ENCODE assay signal across 23 mouse cellular contexts in genomic region chr12:8482169-8482568, GRCm38 (mm10). TPM values are rescaled to one million over a fixed set of nuclear protein-coding genes. Genes with fewer than 3 reads are reported as not detected.
A peak's percentile ranks its signal among the peaks of the same experiment; 100 is the strongest.
DNase-seq lines count a peak whose midpoint lies in the region; ATAC-seq and TF ChIP-seq lines count a peak whose summit lies in the region.
"Had no signal": no experiment of that assay in that cellular context is flagged by ENCODE, and none has a peak within 500 bp of the region (broad histone marks: within the 10 kb centered on the region; RNA-seq: fewer than 3 reads in every experiment).

No protein-coding gene starts in this region.

- H3K4me1 ChIP-seq in heart, adult 2 months (ENCODE audit: control insufficient read depth, insufficient read depth, low read length) = no peaks in the 10 kb centered on the region; the same call in 1 of the 2 replicates
- H3K4me1 ChIP-seq: hindbrain, embryonic 15.5 days had no signal

- H3K36me3 ChIP-seq in heart, adult 2 months (ENCODE audit: control insufficient read depth, insufficient read depth, low read length) = no peaks in the 10 kb centered on the region
- H3K36me3 ChIP-seq: embryonic facial prominence, embryonic 15.5 days; forebrain, embryonic 10.5 days; heart, embryonic 15.5 days; hindbrain, embryonic 15.5 days had no signal

- intact Hi-C loops in heart, adult 2 months (cut with DNase I) = no loop called here

- no peaks in the 10 kb centered on the region for H3K27me3 ChIP-seq in heart, adult 2 months (ENCODE audit: control insufficient read depth, insufficient read depth, low read length)
- H3K27me3 ChIP-seq: embryonic facial prominence, embryonic 15.5 days; heart, embryonic 15.5 days; hindbrain, embryonic 15.5 days had no signal

- DNase-seq in lung, postnatal 36 days = peak; percentile 28
- no peak for DNase-seq in lung, adult 18-20 months
- DNase-seq in A20 (ENCODE audit: low read depth, low spot score) = peak; percentile 18
- no peak for DNase-seq in yolk sac, embryonic 10.5 days (ENCODE audit: low spot score)
- DNase-seq in adrenal gland, postnatal 25 days = no peak
- no peak for DNase-seq in heart, adult 2 months
- DNase-seq: adrenal gland, adult 8-10 months; cerebellum, adult 11-12 months; cerebellum, adult 9-10 months; cerebellum, postnatal 36 days; embryo, embryonic 11 days; gastrocnemius, adult 2 months; gastrocnemius, postnatal 25 days; heart, adult 11 months; heart, postnatal 14 days had no signal

- no peaks in the 10 kb centered on the region for H3K79me2 ChIP-seq in heart, adult 2 months (replicated peaks; ENCODE audit: control insufficient read depth, insufficient read depth, low read length)

- no peak overlapping the region for H3K27ac ChIP-seq in heart, adult 2 months
- H3K27ac ChIP-seq: embryonic facial prominence, embryonic 15.5 days; forebrain, embryonic 10.5 days; gastrocnemius, adult 2 months; heart, embryonic 15.5 days; hindbrain, embryonic 15.5 days had no signal

- no peak for TF ChIP-seq EP300 in heart, adult 2 months (IDR thresholded peaks at IDR 0.05; ENCODE audit: insufficient read depth, low read depth, low read length)

- no peak overlapping the region for H3K9ac ChIP-seq in heart, adult 2 months (ENCODE audit: low read depth, low read length)
- H3K9ac ChIP-seq: embryonic facial prominence, embryonic 15.5 days; heart, embryonic 15.5 days; hindbrain, embryonic 15.5 days had no signal

- no peak for TF ChIP-seq POLR2A in heart, adult 2 months (IDR thresholded peaks at IDR 0.05; ENCODE audit: insufficient read depth, low read depth, low read length)

- H3K4me3 ChIP-seq in heart, adult 2 months = no peak overlapping the region
- H3K4me3 ChIP-seq: embryonic facial prominence, embryonic 15.5 days; erythroblast, embryonic 14.5 days; forebrain, embryonic 10.5 days; gastrocnemius, adult 2 months; heart, embryonic 15.5 days; hindbrain, embryonic 15.5 days had no signal

- WGBS in heart, adult 2 months = 73% methylated on average over 2 of the region's 2 CpGs

- no peak for TF ChIP-seq CTCF in heart, adult 2 months (IDR thresholded peaks at IDR 0.05)

- peak; percentile 74 for ATAC-seq in common myeloid progenitor, adult 5-6 weeks (replicated peaks; ENCODE audit: low read depth, poor library complexity, severe bottlenecking)
- ATAC-seq in megakaryocyte progenitor cell, adult 5-6 weeks (replicated peaks; ENCODE audit: poor library complexity) = peak; percentile 75
- ATAC-seq: forebrain, embryonic 14.5 days had no signal

RNA-seq across cellular contexts. Expression of gene Rhob, which starts 17.6 kb away (rescaled TPM):
- 35.8 and 43.3 TPM in 2 replicates for total RNA-seq in common myeloid progenitor, adult 5-6 weeks (2017)
- total RNA-seq in megakaryocyte progenitor cell, adult 5-6 weeks (2015) = 112 and 160 TPM in 2 replicates
- 50.4 and 64.6 TPM in 2 replicates for total RNA-seq in megakaryocyte progenitor cell, adult 5-6 weeks (2017)
- total RNA-seq in adrenal gland, postnatal 25 days (2021) = 182 and 212 TPM in 2 replicates
- 100 to 1,000 TPM; 163 to 193 TPM for total RNA-seq in heart, adult 2 months (2021)
- polyA plus RNA-seq in heart, adult 2 months (2012; rRNA removed) = 184 and 194 TPM in 2 replicates

Comparison
In these comparisons a context has a peak if more than half of its experiments do, and no peak if none do; other contexts are left out.
1. DNase-seq: peak in lung, postnatal 36 days (single experiment) and A20 (single experiment); none in lung, adult 18-20 months (0 of 2), yolk sac, embryonic 10.5 days (single experiment), adrenal gland, postnatal 25 days (single experiment) and heart, adult 2 months (0 of 2).